Mouse (Mus musculus) mammary gland, adult 2 months (tissue): ENCODE results near the gene Lyz2. TPM values are rescaled to one million over a fixed set of nuclear protein-coding genes. Genes with fewer than 3 reads are reported as not detected.

Source experiments
- polyA plus RNA-seq: library from polyadenylated mRNA; depleted of rRNA; stranded (reverse); fragments of >200 nt; gene quantifications from 2 replicates; pipeline ENCODE4 v1.2.3, GENCODE M21; 2012; ENCODE audit warnings: low replicate concordance; rRNA removed

Lyz2 gene
- polyA plus RNA-seq = 517 and 963 TPM in 2 replicates

GRCm38 (mm10) chr10:117282049-117282448 lies at the start of gene Lyz2:
TSS of gene Lyz2 (minus strand) at chr10:117282321.

GRCm38 (mm10) chr10:117292671-117293070 lies 10.6 kb upstream of the Lyz2 start, which contains the start of gene Lyz1:
TSS of gene Lyz1 (minus strand) at chr10:117292868.

GRCm38 (mm10) chr10:117238603-117239002 lies 43.5 kb downstream of the Lyz2 start, which contains the start of gene 9530003J23Rik:
TSS of gene 9530003J23Rik (minus strand) at chr10:117238703.

Other genes with a start within 250 kb of the Lyz2 start
- gene Lrrc10, start 237.0 kb downstream of the Lyz2 start, polyA plus RNA-seq = not detected in 2 replicates
- gene Cct2, start 218.5 kb downstream of the Lyz2 start, polyA plus RNA-seq = 39.4 and 67.8 TPM in 2 replicates
- gene Frs2, start 133.8 kb downstream of the Lyz2 start, polyA plus RNA-seq = 8.2 and 15.2 TPM in 2 replicates
- 15.1 and 24.0 TPM in 2 replicates for gene Yeats4, start 57.8 kb downstream of the Lyz2 start, polyA plus RNA-seq
- gene 9530003J23Rik, start 43.6 kb downstream of the Lyz2 start, polyA plus RNA-seq = not detected in 2 replicates
- gene Lyz1, start 10.5 kb upstream of the Lyz2 start, polyA plus RNA-seq = 53.1 and 111 TPM in 2 replicates
- gene Cpsf6, start 97.7 kb upstream of the Lyz2 start, polyA plus RNA-seq = 50.1 and 78.8 TPM in 2 replicates